Mouse (Mus musculus) induced T-regulatory cell, adult 2 months (primary cell): ENCODE measurements around the gene Rad51d.
"Not testable (repeated sequence)": the region's sequence is repeated elsewhere in the genome, so short reads cannot be mapped to it uniquely, and the experiment has no call there.

Experiments used
- DNase-seq: peaks from one replicate; pipeline ENCODE4 v3.0.0-alpha.2; 2012; ENCODE audit warnings: low read depth

Rad51d gene

GRCm38 (mm10) chr11:82855327-82855973 is 35.0 kb downstream of the Rad51d start:
- no peak for DNase-seq

- no peak for DNase-seq
Measured at GRCm38 (mm10) chr11:82854111-82854510, 36.3 kb downstream of the Rad51d start.

DNA sequence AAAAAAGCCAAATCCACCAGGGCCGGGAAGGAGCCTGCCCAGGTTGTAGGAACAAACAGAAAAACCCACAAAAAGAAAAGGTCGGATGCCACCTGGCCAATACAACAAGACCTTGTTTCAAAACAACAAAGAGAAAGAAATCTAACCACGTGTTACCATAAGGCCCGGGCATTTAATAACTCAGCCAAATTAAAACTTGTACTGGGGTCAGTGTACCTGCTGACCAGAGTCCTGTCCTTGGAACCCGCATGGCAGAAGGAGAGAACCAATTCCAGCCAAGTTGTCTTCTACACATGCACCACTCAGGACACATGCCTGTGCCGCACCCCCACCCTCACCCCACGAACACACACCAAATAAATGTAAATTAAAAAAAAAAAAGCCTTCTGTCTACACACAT is 37.5 kb downstream of the Rad51d start:
- no peak for DNase-seq

DNA sequence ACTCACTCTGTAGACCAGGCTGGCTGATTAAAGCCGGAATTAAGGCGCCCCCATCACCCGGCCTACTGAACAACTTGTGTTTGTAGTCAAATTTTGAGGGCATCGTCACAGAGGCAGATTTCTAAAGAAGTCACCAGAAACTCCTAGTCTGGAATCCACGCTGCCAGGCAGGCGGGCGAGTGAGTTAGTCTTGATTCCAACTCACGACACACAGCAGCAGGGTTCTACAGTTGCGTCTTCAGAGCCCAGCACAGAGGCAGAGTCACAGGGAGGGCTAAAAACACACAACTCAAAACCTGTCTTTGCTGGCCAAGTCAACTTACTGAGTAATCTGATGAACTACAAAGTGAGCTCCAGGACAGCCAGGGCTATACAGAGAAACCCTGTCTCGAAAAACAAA is 37.9 kb downstream of the Rad51d start:
- DNase-seq = no peak

GRCm38 (mm10) chr11:82852115-82852514 is 38.3 kb downstream of the Rad51d start:
- no peak for DNase-seq

GRCm38 (mm10) chr11:82850259-82850658 is 40.2 kb downstream of the Rad51d start:
- no peak for DNase-seq

DNA sequence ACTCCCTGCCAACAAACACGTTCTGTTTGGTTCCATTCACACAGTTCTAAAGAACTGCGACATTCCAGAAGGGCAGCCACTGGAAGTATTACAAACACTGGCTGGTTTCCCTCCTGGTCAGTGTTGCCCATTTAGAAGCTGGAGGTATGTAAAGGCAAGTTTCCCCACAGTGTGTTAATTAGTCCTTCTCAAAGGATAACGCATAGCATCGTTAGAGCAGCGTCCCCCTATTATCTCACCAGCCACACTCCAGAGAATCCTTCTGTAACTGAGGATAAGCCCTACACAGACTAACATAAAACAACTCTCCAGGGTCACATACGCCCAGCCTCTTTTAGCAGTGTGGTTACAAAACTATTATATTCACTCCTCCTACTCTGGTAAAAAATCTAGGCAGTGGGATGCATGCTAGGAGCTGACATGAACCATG is 42.8 kb downstream of the Rad51d start:
- DNase-seq = no peak

GRCm38 (mm10) chr11:82846938-82847337 is 43.5 kb downstream of the Rad51d start:
- no peak for DNase-seq

DNA sequence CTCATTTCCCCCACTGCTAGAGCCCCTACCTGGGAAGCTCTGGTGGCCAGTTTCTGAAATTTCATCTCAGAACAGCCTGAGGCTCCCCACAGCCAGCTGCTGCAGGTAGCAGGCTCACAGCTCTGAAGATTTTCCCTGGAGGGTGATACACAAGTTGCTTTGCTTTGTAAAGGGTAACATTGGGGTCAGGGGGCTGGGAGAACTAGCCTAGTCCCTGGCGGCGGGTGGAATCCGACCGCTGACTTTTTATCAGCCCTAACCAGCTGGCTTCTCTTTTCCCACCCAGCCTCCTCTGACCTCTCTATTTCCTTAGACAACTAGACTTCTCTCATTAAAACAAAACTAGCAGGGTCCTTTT is 44.4 kb downstream of the Rad51d start:
- DNase-seq = no peak

DNA sequence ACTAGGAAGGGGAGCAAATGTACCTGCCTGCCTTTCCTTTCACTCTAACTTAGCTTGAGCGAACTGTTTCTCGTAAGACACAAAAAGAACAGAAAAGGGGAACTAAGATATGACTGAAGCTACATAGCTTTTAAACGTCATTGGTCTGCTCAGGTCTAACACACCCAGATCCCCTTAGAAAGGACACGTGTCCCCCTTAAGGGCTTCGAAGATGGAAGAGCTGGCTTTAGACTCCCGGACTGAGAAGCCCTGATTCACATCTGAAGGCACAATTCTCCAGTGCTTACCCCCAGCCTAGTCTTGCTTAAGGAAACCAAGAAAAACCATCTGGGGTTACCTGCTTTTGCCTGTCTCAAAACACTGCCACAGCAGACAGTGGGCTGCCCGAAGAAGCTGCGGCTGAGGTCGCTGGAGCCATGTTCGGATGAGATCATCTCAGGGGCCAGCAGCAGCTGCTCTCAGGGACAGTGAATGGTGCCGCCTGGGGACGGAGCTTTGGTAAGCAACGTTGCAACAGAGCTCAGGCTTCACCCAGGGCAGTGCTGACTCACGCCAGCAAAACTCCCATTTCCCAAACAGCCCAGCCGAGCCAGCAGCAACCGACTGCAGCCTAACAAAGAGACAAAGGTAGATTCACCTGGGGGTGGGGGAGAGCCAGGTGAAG is 44.9 kb downstream of the Rad51d start:
- DNase-seq = no peak

DNA sequence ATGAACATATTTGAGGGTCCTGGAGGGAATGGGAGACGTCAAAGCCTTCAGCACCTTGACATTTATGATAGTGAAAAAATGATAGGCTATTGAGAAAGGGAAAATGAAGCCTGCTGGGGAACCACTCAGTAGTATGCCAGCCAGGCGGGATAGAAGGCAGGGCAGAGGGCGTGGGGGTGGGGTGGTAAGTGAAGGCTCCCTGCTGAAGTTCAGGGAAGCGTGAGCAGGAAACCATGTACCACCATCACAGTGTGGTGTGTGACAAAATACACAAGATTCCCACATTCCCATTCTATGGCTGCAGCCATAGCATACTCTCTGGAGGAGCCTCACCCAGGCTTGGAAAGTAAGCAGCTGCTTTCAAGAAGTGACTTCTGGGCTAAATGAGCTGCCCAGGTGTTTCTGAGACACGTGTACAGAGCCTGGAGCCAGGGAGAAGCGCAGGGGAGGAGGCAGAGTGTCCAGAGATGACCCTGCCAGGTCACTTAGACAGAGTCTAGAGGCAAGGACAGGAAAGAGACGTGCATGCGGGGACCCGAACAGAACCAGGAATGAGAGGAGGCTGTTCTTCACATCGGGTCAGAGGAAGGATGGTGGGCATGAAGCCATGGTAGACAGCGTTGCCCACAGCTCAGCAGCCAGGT is 45.5 kb downstream of the Rad51d start:
- no peak for DNase-seq

GRCm38 (mm10) chr11:82838511-82838910 is 51.9 kb downstream of the Rad51d start:
- DNase-seq = no peak

DNA sequence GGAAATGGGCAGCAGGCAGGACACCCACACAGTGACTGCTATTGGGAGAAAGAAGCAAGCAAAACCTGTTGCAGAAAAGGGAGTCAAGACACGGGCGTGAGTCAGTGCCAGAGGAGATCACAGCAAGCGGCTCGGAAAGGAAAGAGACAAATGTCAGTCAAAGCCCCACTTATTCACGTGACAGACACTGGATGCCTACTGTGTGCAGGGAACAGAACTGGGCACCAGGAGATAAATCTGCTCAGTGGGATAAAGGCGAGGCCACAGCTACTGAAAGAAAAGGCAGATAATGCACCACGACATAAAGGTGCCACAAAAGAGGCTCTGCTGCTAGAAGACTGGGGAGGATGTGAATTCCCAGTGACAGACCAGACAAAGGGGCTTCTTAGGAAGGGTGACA is 52.6 kb downstream of the Rad51d start:
- no peak for DNase-seq

DNA sequence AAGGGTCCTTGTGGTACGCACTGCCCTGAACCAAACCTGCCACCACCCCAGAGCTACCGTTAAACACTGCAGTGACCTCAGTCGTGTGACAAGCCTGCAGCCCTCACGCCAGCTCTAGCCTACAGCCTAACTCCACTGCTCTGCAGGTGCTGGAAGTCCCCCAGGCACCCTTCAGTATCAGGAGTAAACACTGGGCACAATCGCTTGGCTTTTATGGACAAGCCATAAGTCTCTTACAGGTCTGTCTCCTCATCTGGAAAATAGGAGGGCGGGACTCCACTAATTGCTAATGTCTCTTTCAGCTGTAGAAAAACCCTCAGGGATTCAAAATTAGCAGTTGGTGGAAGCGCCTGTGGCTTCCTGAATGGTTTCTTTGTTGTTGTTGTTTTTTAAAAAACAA is 53.2 kb downstream of the Rad51d start:
- no peak for DNase-seq

DNA sequence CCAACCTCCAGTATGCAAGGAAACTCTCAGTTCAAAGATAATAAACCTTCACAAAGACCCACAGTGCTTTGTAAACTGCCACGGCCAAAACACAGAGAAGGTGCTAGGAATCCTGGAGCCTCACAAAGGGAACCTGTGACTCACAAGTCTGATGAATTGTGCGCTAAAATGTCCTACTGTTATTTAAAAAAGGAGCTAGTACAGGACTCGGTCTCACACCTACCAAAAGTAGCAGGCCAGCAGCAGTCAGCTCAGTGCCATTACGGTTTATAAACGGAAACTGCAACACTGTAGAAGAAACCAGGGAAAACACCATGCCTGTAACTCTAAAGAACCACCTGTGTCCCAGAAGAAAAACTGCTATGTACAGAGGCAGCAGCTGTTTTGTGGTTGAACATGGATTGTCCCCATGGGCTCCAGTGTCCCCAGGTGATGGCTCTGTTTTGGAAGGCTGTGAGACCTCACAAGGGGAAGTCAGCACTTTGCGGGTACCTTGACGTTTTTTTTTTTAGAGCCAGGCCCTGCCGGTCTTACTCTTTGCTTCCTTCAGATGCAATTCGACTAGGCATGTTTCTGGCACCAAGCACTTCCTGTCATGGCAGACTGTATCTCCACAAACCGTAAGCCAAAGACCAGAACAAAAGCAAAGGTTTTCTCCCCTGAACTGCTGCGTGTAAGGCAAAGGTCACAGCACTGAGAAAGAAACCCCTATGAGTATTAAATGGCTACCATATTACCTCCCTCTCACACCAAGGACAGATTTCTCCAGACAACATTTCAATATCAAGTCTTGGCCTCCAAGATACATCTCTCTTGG is 54.6 kb downstream of the Rad51d start:
- no peak for DNase-seq

- not testable (repeated sequence) for DNase-seq
Measured at GRCm38 (mm10) chr11:82834359-82834758, 56.1 kb downstream of the Rad51d start.

DNA sequence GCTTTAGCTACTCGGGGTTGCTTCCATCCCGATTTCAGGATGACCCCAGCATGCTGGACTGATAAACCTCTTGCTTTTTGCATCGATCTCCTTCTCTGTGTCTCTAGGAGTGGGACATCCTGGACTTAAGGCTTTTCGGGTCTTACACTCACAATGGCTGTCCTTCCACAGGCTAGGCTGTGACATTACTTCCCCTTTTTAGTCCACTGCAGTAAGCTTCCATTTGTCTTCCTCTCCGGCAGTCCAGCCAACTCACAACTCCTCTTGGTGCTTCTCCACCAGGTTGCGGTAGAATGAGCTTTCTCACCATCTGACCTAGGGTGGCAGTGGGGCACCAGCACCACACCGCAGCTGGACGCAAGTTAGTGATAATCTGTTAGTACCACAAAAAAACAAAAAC is 56.5 kb downstream of the Rad51d start:
- no peak for DNase-seq

- DNase-seq = not testable (repeated sequence)
Measured at GRCm38 (mm10) chr11:82832402-82832801, 58.0 kb downstream of the Rad51d start.

- DNase-seq = no peak
Measured at GRCm38 (mm10) chr11:82831008-82831893, 59.2 kb downstream of the Rad51d start.

- DNase-seq = no peak
Measured at GRCm38 (mm10) chr11:82826818-82827217, 63.6 kb downstream of the Rad51d start.
